Mouse (Mus musculus) heart, postnatal 10 days (tissue): Measurements from ENCODE around the gene Cd37. TPM values are rescaled to one million over a fixed set of nuclear protein-coding genes. Genes with fewer than 3 reads are reported as not detected.

Source experiments
- DNase-seq, 2 experiments: peaks; one replicate each; pipeline ENCODE4 v3.0.0; 2021
- intact Hi-C: fragments of 180-260 bp; cut with DNase I; formaldehyde crosslinking; loops from one replicate; pipeline ENCODE4 v1.15.1; 2025
- total RNA-seq, 2 experiments: library from RNA; stranded (reverse); gene quantifications; 2 replicates each; pipeline ENCODE4 v1.2.3; 2021

Cd37 gene
- total RNA-seq, 2 experiments from 2014 or later: 3.0 to 4.0 TPM

DNA sequence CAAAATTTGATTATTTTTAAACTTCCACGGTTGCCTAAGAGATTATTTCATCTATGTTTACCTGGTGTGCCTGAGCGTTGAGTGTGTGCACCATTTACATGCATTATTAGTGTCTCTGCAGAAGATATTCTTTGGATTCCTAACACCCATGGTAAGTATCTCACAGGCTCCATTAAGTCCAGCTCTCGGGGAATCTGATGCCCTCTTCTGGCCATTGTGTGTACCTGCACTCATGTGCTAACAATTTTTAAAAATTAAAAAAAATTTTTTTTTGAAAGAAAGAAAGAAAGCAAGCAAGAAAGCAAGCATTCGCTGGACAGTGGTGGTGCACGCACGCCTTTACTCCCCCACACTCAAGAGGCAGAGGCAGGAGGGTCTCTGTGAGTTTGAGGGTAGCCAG lies 30.7 kb downstream of the Cd37 start:
- intact Hi-C loops: no loop called here
- no peak for DNase-seq

DNA sequence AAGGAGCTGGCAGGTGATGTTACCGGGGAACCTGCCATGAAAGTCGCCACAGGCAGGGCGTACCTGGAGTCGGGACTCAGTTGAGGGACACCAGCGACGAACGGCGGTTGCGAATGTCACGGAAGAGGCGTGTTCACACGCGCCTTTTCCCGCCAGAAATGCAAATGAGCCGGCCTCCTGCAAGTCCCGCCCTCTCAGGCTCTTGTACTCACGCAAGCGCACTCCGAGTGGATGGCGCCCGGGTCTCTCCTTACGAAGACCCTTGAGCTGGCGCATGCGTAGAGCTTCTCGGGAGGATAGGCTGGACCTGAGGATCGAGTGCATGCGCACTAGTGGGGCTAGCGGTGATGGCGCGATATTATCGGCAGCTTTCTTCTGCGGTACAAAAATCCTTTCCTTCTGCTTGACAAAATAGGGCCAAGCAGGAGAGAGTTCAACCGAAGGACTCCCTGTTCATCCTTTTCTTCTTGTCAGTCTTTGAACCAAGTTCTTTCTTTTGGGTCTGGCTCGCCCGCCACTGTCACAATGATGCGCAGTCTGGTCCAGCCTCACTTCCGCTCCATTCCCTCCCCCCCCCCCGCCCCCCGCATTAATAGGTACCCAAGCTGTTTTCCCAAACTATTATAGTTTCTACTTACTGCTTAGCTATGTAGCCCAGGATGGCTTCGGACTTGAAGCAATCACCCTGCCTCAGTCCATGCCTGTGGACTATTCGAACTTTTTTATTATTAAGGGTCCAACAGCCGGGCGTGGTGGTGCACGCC lies 34.4 kb downstream of the Cd37 start, which contains the start of gene Ccdc155:
Ccdc155 (minus strand) TSS at position 513 of the 764 bp plus-strand sequence.
- peak; percentile 87 to 89 for DNase-seq
- intact Hi-C loops: no loop called here

DNA sequence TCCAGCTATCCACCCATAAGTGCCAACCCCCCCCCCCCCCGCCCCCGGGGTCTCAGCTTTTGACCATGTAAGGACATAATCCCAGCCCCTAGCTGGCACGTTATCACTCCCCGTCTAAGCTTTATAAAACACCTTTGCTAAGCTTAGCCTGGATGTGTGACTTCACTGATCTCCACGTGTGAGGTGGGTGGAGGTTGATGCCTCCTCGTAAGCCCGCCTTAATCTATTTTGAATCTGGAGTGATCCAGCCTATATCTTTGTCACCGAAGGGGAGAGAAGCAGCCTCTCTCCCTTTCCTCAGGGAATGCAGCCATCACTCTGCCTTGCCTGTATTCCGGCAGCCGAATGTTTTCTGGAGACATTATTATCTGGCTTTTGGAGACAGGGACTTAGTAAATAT lies 36.3 kb downstream of the Cd37 start:
- intact Hi-C loops: no loop called here
- no peak for DNase-seq

- DNase-seq: no peak
- intact Hi-C loops: loop anchor here (1.0 to 2.0 kb wide), 2 partner anchors 37 to 120 kb away; no protein-coding TSS in a partner anchor
These were observed 40.0 kb downstream of the Cd37 start for GRCm38 (mm10) chr7:45198961-45199360.

DNA sequence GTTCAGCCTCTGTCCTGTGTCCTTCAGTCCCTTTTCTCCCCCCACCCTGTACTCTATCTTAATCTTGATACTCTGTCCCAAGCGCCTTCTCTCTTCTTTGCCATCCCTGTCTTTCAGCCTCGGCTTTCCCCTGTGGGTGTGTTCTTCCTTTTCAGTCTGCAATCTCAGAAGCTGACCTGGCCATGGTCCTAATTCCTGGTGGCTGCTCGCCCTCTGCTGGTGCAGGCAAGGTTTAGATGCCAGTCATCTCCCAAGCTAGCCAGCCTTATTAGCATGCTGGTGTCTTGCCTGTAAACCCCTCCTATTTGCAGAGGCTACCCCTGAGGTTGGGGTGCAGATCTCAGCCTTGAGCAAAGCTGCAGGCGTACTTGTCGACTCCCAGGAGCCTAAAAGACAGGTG lies 40.5 kb downstream of the Cd37 start:
- DNase-seq: peak; percentile 84 to 87
- intact Hi-C loops: loop anchor here (1.0 to 2.0 kb wide), 2 partner anchors 36 to 120 kb away; no protein-coding TSS in a partner anchor

GRCm38 (mm10) chr7:45196994-45197393 lies 41.9 kb downstream of the Cd37 start:
- no peak for DNase-seq
- intact Hi-C loops: no loop called here

DNA sequence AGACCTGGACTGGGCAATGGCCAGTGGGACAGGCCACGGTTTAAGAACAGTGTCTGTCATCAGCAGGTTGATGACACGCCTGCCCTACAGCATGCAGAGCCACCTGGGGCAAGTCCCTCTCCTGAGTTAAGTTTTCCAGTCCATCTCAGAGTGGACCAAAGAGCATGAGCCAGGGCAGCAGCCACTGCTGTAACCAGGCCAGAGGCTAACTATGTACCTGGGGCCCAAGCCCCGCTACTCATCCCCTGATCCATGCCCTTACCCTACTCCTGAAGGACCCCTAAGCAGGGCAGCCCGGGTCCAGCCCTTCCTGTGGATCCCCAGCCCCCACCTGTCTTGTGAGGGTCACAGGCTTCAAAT lies 42.8 kb downstream of the Cd37 start:
- intact Hi-C loops: no loop called here
- DNase-seq: no peak

DNA sequence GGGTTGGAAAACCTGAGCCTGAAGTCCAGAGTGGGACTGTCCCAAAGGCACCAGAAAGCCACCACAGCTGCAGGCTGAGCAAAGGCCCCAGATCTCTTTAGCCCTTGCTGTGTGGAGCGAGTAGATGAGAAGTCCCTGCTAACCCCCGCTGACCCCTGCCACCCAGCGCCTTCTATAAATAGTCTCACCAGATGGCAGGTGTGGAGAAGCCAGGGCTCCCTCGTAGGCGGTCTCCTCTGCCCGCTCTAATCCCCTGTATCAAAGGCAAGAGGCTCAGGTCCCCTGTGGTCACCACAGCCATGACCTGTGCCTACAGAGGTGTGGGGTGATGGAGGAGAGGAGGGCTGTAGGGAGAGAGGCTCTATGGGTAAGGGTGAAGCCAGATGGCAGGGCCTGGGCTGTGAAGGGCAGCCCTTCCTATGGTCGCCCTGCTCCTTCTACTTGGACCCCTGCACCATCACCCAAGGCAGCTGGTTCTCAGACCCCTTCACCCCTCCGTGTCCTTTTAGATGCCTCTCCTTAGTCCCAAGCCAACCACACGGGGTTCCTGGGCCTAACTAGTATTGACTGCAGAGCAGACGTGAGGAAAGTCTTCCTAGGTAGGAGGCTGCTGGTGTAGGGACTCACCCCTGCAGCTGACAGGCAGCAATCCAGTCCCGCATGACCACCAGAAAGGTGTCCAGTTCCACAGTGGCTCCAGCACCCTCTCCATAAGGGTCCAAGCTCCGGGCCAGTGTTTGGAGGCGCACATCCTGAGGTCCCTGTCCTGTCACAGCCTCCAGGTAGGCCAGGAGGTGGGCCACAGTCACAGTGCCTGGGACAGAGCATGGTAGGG lies 43.4 kb downstream of the Cd37 start:
- intact Hi-C loops: no loop called here
- DNase-seq: peak; percentile 24 to 39

- intact Hi-C loops: no loop called here
- DNase-seq: no peak
These were observed 44.8 kb downstream of the Cd37 start for GRCm38 (mm10) chr7:45193871-45194785.

DNA sequence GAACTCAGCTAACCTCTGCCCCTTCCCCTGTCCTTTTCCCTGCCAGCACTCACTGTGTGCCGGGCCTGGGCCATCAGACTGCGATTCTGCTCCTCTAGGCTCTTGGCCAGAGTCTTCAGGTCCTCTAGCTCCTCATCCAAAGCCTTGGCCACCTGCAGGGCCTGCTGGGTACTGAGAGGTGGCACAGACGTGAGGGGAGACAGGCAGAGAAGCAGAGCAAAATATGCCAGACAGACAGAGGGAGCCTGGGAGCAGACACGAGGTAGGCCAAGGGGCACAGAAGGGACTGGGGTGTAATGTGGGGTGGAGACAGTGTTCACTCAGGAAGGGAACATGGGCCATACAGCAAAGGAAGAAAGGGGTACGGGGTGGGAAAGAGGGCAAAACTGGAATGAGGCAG lies 45.5 kb downstream of the Cd37 start:
- intact Hi-C loops: no loop called here
- no peak for DNase-seq

- intact Hi-C loops: no loop called here
These were observed 46.2 kb downstream of the Cd37 start for GRCm38 (mm10) chr7:45192585-45193310.

GRCm38 (mm10) chr7:45191803-45192363 lies 47.0 kb downstream of the Cd37 start:
- intact Hi-C loops: no loop called here
- DNase-seq: no peak

More at GRCm38 (mm10) chr7:45192585-45193310, 46.2 kb downstream of the Cd37 start:
- DNase-seq: no peak

- intact Hi-C loops: no loop called here
- DNase-seq: peak in 1 of 2 experiments; percentile 19
These were observed 47.8 kb downstream of the Cd37 start for GRCm38 (mm10) chr7:45191161-45191560.

DNA sequence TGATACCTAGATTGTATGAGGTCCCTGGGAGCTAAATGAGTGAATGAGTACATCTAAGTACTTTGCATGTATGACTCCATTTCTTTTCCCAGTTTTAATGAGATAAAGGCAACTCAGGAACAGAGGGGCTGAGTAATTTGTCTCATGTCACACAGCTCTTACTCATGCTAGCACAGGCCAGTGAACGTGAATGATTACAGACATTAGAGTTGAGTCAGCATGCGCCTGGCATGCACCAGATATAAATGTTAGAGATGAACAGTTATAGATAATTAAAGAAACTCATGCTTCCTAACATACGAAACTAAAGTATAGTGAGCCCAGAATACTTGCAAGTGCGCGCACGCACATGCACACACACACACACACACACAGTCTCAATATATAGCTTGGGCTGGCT lies 48.7 kb downstream of the Cd37 start:
- DNase-seq: no peak
- intact Hi-C loops: no loop called here

- DNase-seq: no peak
- intact Hi-C loops: no loop called here
These were observed 49.3 kb downstream of the Cd37 start for GRCm38 (mm10) chr7:45189600-45189999.

DNA sequence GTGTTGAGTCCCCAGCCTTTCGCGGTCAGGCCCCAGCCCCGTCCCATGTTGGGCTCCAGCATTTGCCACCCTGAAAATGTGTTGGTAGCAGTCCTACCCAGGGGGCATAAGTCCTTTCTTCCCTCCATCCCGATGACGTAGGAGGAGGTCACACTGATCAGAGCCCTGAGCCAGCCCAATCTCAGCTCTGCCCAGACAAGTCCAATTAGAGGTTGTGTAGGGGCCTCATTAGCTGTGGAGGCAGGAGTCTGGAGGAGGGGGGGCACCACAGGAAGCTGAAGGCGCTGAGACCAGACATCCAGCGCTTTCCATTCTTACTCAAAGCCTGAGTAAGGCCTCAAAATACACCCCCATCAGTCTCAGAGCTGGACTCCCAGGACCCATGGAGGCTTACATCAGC lies 53.0 kb downstream of the Cd37 start:
- DNase-seq: no peak
- intact Hi-C loops: no loop called here

DNA sequence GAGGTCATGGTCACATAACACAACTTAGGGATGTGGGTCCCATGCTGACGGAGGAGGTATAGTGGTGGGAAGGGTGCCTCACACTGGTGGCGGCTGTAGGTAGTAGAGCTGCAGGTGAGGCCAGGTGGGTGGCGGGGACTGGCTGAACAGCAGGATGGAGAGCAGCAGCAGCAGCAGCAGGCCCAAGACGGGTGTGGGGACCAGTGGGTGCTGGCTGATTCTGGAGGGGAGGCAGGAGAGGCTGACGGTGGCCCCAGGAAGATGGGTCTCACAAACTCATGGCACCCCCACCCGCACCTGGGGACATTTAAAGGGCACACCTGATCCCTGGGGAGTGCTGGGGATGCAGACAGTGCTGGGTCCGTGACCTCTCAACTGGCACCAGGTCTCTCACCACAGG lies 55.2 kb downstream of the Cd37 start:
- intact Hi-C loops: no loop called here
- no peak for DNase-seq
